In the genomic region with DNA sequence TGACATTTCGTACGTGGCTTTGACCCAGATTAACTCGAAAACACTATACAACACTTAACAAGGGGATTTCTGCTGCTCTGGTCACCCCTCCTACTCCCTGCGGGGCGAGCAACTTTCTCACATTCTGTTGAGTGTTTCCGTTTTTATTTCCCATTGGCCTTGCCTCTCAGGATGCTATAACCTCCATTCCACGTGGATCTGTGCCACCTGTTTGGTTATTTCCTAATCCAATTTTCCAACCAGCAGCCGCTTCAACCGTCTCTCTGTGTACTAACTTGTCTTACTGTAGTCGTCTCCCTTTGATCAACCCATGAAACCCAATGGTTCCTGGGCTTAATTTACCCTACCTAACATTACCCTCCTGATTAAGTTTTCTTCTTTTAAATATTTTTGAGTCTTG, we compare ENCODE assay signal across 16 mouse cellular contexts. TPM values are rescaled to one million over a fixed set of nuclear protein-coding genes. Genes with fewer than 3 reads are reported as not detected.
"Had no signal": no experiment of that assay in that cellular context is flagged by ENCODE, and none has a peak within 500 bp of the region (broad histone marks: within the 10 kb centered on the region; RNA-seq: fewer than 3 reads in every experiment).

No protein-coding gene starts in this region.

- DNase-seq: lung, adult 18-20 months; lung, embryonic 14.5 days; lung, postnatal 10 days; lung, postnatal 4 days; midbrain, embryonic 14.5 days; retina, postnatal 1 day; right cerebral cortex, adult 18-20 months; right cerebral cortex, postnatal 25 days; right cerebral cortex, postnatal 4 days; spleen, adult 18-20 months; thymus, adult 18-20 months; thymus, postnatal 14 days; thymus, postnatal 36 days had no signal

- ATAC-seq: midbrain, embryonic 16.5 days had no signal

RNA-seq across cellular contexts. Expression of gene Gm9887, which starts 20.8 kb away (rescaled TPM):
- total RNA-seq: megakaryocyte, adult 5-6 weeks; megakaryocyte-erythroid progenitor cell, adult 5-6 weeks had no signal
